Mouse (Mus musculus): ENCODE measurements at regions not wholly inside any gene's neighbourhood (a gene's known extent, or its start where the extent isn't known, plus 50 kb on each side); places are given as distances from the start of the nearest gene placed in this dataset.

GRCm38 (mm10) chr5:60599460-60600299, 1208.9 kb upstream of the G6pd2 start:
- peak; percentile 46 for DNase-seq

DNA sequence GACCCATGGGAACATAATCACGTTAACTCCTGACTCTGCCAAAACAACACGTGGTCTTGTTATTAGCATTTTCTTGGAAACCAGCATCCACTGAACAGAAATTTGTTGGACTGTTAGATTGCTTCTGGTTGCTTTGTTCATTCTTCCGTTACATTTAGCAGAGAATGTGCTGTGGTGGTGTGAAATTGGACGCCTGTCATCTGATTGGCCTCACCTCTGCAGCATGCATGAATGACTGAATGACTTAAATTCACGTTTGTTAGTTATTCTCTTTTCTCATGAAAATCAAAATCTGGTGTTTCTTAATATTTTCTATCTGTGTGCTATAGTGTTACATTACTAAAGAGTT, 1208.3 kb upstream of the G6pd2 start:
- DNase-seq: no peak

DNA sequence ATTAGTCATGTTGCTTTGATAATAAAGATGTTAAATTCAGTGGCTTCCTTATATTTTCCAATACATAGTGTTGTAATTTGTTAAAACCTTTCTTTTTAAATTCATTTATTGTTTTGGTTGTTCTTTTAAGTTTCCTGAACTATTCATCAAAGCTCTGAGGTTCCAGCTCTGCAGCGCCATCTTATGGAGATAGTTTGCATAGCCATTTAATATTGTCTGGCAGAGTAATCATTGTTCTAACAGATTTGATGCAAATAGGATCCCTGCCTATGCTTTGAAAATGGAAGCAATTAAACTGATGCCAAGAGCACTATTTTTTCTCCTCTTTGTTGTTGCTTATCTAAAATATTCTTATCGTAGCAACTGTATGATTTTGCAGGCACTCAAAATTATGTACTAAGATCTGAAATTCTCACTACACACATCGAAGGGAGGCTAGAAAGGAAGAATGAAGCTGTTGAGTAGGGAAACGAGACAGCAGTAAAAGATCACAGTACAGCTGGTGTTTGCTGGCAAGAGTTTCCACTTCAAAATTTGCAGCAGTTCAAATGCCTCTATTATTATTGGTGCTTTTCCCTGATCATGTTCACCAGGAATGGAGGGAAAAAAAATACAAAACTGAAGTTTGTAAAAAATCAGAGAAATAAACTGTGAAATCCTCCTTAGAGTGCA, 1199.5 kb upstream of the G6pd2 start:
- DNase-seq: peak; percentile 17

All from cerebellum, adult 9-10 months (tissue).